Mouse (Mus musculus) heart, postnatal 0 days (tissue): Measurements from ENCODE around the gene Ralgapa1. TPM values are rescaled to one million over a fixed set of nuclear protein-coding genes. Genes with fewer than 3 reads are reported as not detected.

Experiments
- ATAC-seq: fragments of 200-750 bp; cut with Nextera tagmentation; 2 replicates; pipeline ENCODE4 v1.8.0; 2017; ENCODE audit warnings: low read depth, moderate number of reproducible peaks, moderate library complexity; ENCODE audit not compliant: insufficient read depth
- DNase-seq: peaks from one replicate; pipeline ENCODE4 v3.0.0-alpha.2; 2016; ENCODE audit warnings: low spot score
- H3K27ac ChIP-seq: fragments of 300-500 bp; sonication (generic); 2 replicates; pipeline ENCODE4 v1.5.1; 2014; ENCODE audit warnings: low read depth, mild to moderate bottlenecking
- H3K27me3 ChIP-seq: fragments of 300-500 bp; sonication (generic); 2 replicates; pipeline ENCODE4 v1.6.1; 2014; ENCODE audit warnings: low read length, mixed read lengths; ENCODE audit not compliant: control insufficient read depth, insufficient read depth
- H3K36me3 ChIP-seq: fragments of 300-500 bp; sonication (generic); replicated peaks from 2 replicates; pipeline ENCODE4 v1.6.1; 2014; ENCODE audit warnings: low read length, mixed read lengths; ENCODE audit not compliant: control insufficient read depth, insufficient read depth
- H3K4me1 ChIP-seq: fragments of 300-500 bp; sonication (generic); 2 replicates; pipeline ENCODE4 v1.6.1; 2014; ENCODE audit warnings: antibody characterized with exemption; ENCODE audit not compliant: control insufficient read depth, insufficient read depth
- H3K4me2 ChIP-seq: fragments of 300-500 bp; sonication (generic); 2 replicates; pipeline ENCODE4 v1.6.1; 2014; ENCODE audit warnings: low read depth, mild to moderate bottlenecking, low read length, moderate library complexity
- H3K4me3 ChIP-seq: fragments of 300-500 bp; sonication (generic); 2 replicates; pipeline ENCODE4 v1.5.1; 2014; ENCODE audit warnings: low read depth, low read length
- H3K9ac ChIP-seq: fragments of 300-500 bp; sonication (generic); replicated peaks from 2 replicates; pipeline ENCODE4 v1.6.1; 2014; ENCODE audit warnings: low read depth, low read length, mixed read lengths
- H3K9me3 ChIP-seq: fragments of 300-500 bp; sonication (generic); replicated peaks from 2 replicates; pipeline ENCODE4 v1.6.1; 2016; ENCODE audit warnings: low read length; ENCODE audit not compliant: control insufficient read depth
- CTCF ChIP-seq: IDR thresholded peaks from 2 replicates; pipeline ENCODE4 v1.5.1; 2016; ENCODE audit warnings: antibody characterized with exemption, control low read depth, low read depth
- EP300 ChIP-seq: IDR thresholded peaks from 2 replicates; pipeline ENCODE4 v1.6.1; 2016; ENCODE audit warnings: antibody characterized with exemption, low read depth
- WGBS: fragments of 180-500 bp; shearing (Covaris S2); extraction: QIAGEN DNeasy Blood & Tissue Kit; methylation state at CpG from one replicate; pipeline ENCODE4 v1.1.7; 2014; 5-methylcytosine and 5-hydroxymethylcytosine counted together
- polyA plus RNA-seq: library from polyadenylated mRNA; unstranded; fragments of >200 nt; fragmentation: Nextera tagmentation; extraction: Ambion mirVana; gene quantifications from 2 replicates; pipeline ENCODE4 v1.2.1, GENCODE M21; 2015
- total RNA-seq: library from RNA; depleted of rRNA; stranded (reverse); fragments of >200 nt; gene quantifications from 2 replicates; pipeline ENCODE4 v1.2.3, GENCODE M21; 2014; ENCODE audit warnings: low replicate concordance

Gene Ralgapa1
- total and polyA plus RNA-seq, 2 experiments from 2014 or later: 12.4 to 53.1 TPM

- no peaks in the 10 kb centered on the region for H3K9me3 ChIP-seq
- H3K4me2 ChIP-seq: peak overlapping the region; percentile 75
- peak overlapping the region; percentile 90 for H3K4me3 ChIP-seq
- WGBS: 1% methylated on average over 6 of the region's 6 CpGs
- ATAC-seq: no peak
- H3K9ac ChIP-seq: no peak overlapping the region
- no peaks in the 10 kb centered on the region; the same call in 1 of the 2 replicates for H3K4me1 ChIP-seq
- TF ChIP-seq CTCF (no peak), EP300 (no peak)
- no peak for DNase-seq
- no peaks in the 10 kb centered on the region for H3K27me3 ChIP-seq
- no peaks in the 10 kb centered on the region for H3K36me3 ChIP-seq
- H3K27ac ChIP-seq: peak overlapping the region; percentile 36; the same call in 1 of the 2 replicates
These were observed 14.9 kb upstream of the Ralgapa1 start for GRCm38 (mm10) chr12:55835857-55836198.

GRCm38 (mm10) chr12:55834891-55835290 lies 13.9 kb upstream of the Ralgapa1 start:
- DNase-seq (no peak), ATAC-seq (no peak)
- H3K4me2 ChIP-seq: no peak overlapping the region
- WGBS: 77% methylated on average over 8 of the region's 8 CpGs
- no peaks in the 10 kb centered on the region for H3K27me3 ChIP-seq
- H3K9ac ChIP-seq: no peak overlapping the region
- no peaks in the 10 kb centered on the region for H3K9me3 ChIP-seq
- H3K36me3 ChIP-seq: no peaks in the 10 kb centered on the region
- H3K4me3 ChIP-seq: no peak overlapping the region
- TF ChIP-seq EP300: no peak
- TF ChIP-seq CTCF: no peak
- no peaks in the 10 kb centered on the region; the same call in 1 of the 2 replicates for H3K4me1 ChIP-seq
- H3K27ac ChIP-seq: no peak overlapping the region

- Histone ChIP-seq H3K27ac (no peak overlapping the region), H3K9ac (no peak overlapping the region), H3K27me3 (no peaks in the 10 kb centered on the region), H3K4me3 (no peak overlapping the region), H3K9me3 (no peaks in the 10 kb centered on the region), H3K36me3 (no peaks in the 10 kb centered on the region), H3K4me1 (no peaks in the 10 kb centered on the region; the same call in 1 of the 2 replicates), H3K4me2 (no peak overlapping the region)
- WGBS: 53% methylated on average over 9 of the region's 9 CpGs
- no peak for ATAC-seq
- DNase-seq: no peak
- TF ChIP-seq EP300: no peak
- no peak for TF ChIP-seq CTCF
These were observed 13.1 kb upstream of the Ralgapa1 start for GRCm38 (mm10) chr12:55833906-55834625.

- no peaks in the 10 kb centered on the region for H3K9me3 ChIP-seq
- no peaks in the 10 kb centered on the region for H3K36me3 ChIP-seq
- no peak overlapping the region for H3K4me2 ChIP-seq
- H3K4me1 ChIP-seq: no peaks in the 10 kb centered on the region; the same call in 1 of the 2 replicates
- no peak overlapping the region for H3K27ac ChIP-seq
- H3K4me3 ChIP-seq: no peak overlapping the region
- DNase-seq (no peak), ATAC-seq (no peak)
- TF ChIP-seq CTCF (no peak), EP300 (no peak)
- no peaks in the 10 kb centered on the region for H3K27me3 ChIP-seq
- H3K9ac ChIP-seq: no peak overlapping the region
These were observed 12.0 kb upstream of the Ralgapa1 start for GRCm38 (mm10) chr12:55832961-55833360.

- no peak overlapping the region for H3K27ac ChIP-seq
- H3K9me3 ChIP-seq: no peaks in the 10 kb centered on the region
- H3K4me3 ChIP-seq: no peak overlapping the region
- H3K9ac ChIP-seq: no peak overlapping the region
- H3K36me3 ChIP-seq: no peaks in the 10 kb centered on the region
- 16% methylated on average over 2 of the region's 2 CpGs for WGBS
- H3K4me2 ChIP-seq: no peak overlapping the region
- TF ChIP-seq EP300 (no peak), CTCF (peak; percentile 84)
- ATAC-seq: no peak
- H3K4me1 ChIP-seq: no peaks in the 10 kb centered on the region
- H3K27me3 ChIP-seq: no peaks in the 10 kb centered on the region
- DNase-seq: peak; percentile 67
These were observed 10.1 kb upstream of the Ralgapa1 start for GRCm38 (mm10) chr12:55831101-55831500.

- no peak overlapping the region for H3K4me2 ChIP-seq
- TF ChIP-seq EP300: no peak
- no peak for TF ChIP-seq CTCF
- no peaks in the 10 kb centered on the region for H3K9me3 ChIP-seq
- H3K4me1 ChIP-seq: no peaks in the 10 kb centered on the region
- 74% methylated on average over 2 of the region's 2 CpGs for WGBS
- ATAC-seq: no peak
- no peak overlapping the region for H3K9ac ChIP-seq
- no peaks in the 10 kb centered on the region for H3K27me3 ChIP-seq
- no peak for DNase-seq
- H3K36me3 ChIP-seq: no peaks in the 10 kb centered on the region
- no peak overlapping the region for H3K4me3 ChIP-seq
- no peak overlapping the region for H3K27ac ChIP-seq
These were observed 4.6 kb upstream of the Ralgapa1 start for GRCm38 (mm10) chr12:55825537-55825936.
